Mouse (Mus musculus) cortical plate, adult 2 months (tissue): ENCODE measurements around the gene Map7. TPM values are rescaled to one million over a fixed set of nuclear protein-coding genes. Genes with fewer than 3 reads are reported as not detected.

Experiments used
- H3K27ac ChIP-seq: fragments of 200-500 bp; 2 replicates; pipeline ENCODE4 v1.5.1; 2012; ENCODE audit warnings: low read length, control low read depth, inconsistent platforms; ENCODE audit not compliant: insufficient read depth
- H3K4me1 ChIP-seq: fragments of 200-500 bp; 2 replicates; pipeline ENCODE4 v1.6.1; 2011; ENCODE audit warnings: low read length; ENCODE audit not compliant: control insufficient read depth, insufficient read depth
- H3K4me3 ChIP-seq: fragments of 200-500 bp; 2 replicates; pipeline ENCODE4 v1.5.1; 2011; ENCODE audit warnings: mild to moderate bottlenecking, low read length, control low read depth; ENCODE audit not compliant: insufficient read depth
- CTCF ChIP-seq: fragments of 200-500 bp; IDR thresholded peaks from 2 replicates; pipeline ENCODE4 v1.5.1; 2011; ENCODE audit warnings: mild to moderate bottlenecking, control low read depth, low read length; ENCODE audit not compliant: insufficient read depth; ENCODE audit errors: extremely low read depth
- POLR2A ChIP-seq: fragments of 200-500 bp; IDR thresholded peaks from 2 replicates; pipeline ENCODE4 v1.6.1; 2011; ENCODE audit warnings: mild to moderate bottlenecking, low read length, control low read depth; ENCODE audit not compliant: insufficient read depth; ENCODE audit errors: extremely low read depth
- polyA plus RNA-seq: library from polyadenylated mRNA; depleted of rRNA; stranded (reverse); fragments of >200 nt; gene quantifications from 2 replicates; pipeline ENCODE4 v1.2.3, GENCODE M21; 2012

The Map7 gene
- polyA plus RNA-seq, 1 experiment: 91.4 TPM

GRCm38 (mm10) chr10:20290467-20290883 is 142.2 kb downstream of the Map7 start:
- peak overlapping the region; percentile 1; the same call in 1 of the 2 replicates for H3K4me3 ChIP-seq
- peaks cover 3% of the 10 kb centered on the region for H3K4me1 ChIP-seq
- TF ChIP-seq CTCF (peak; percentile 91), POLR2A (no peak)
- no peak overlapping the region for H3K27ac ChIP-seq

GRCm38 (mm10) chr10:20295961-20296360 is 147.7 kb downstream of the Map7 start:
- TF ChIP-seq CTCF (no peak), POLR2A (no peak)
- H3K27ac ChIP-seq: no peak overlapping the region
- no peak overlapping the region for H3K4me3 ChIP-seq
- H3K4me1 ChIP-seq: no peaks in the 10 kb centered on the region

GRCm38 (mm10) chr10:20298152-20298920 is 150.1 kb downstream of the Map7 start:
- Histone ChIP-seq H3K4me1 (no peaks in the 10 kb centered on the region), H3K27ac (no peak overlapping the region), H3K4me3 (no peak overlapping the region)
- TF ChIP-seq CTCF: no peak
- TF ChIP-seq POLR2A: no peak

- Histone ChIP-seq H3K27ac (no peak overlapping the region), H3K4me3 (no peak overlapping the region), H3K4me1 (no peaks in the 10 kb centered on the region)
- TF ChIP-seq POLR2A: no peak
These were observed 150.8 kb downstream of the Map7 start for GRCm38 (mm10) chr10:20299114-20299513.

GRCm38 (mm10) chr10:20310969-20311769 is 162.9 kb downstream of the Map7 start:
- H3K4me1 ChIP-seq: peaks cover 2% of the 10 kb centered on the region; the same call in 1 of the 2 replicates
- peak overlapping the region; percentile 78 for H3K4me3 ChIP-seq
- peak overlapping the region; percentile 97 for H3K27ac ChIP-seq
- TF ChIP-seq POLR2A: no peak
- TF ChIP-seq CTCF: no peak

GRCm38 (mm10) chr10:20311918-20312735 is 163.9 kb downstream of the Map7 start, which contains the start of gene Bclaf1:
Bclaf1 (plus strand) TSS chr10:20312469.
- H3K27ac ChIP-seq: peak within 1 kb of the TSS; percentile 97
- TF ChIP-seq POLR2A: peak; percentile 93
- TF ChIP-seq CTCF: no peak
- H3K4me1 ChIP-seq: peaks cover 2% of the 10 kb centered on the region; the same call in 1 of the 2 replicates
- H3K4me3 ChIP-seq: peak within 1 kb of the TSS; percentile 78

- Histone ChIP-seq H3K27ac (peak overlapping the region; percentile 94), H3K4me3 (peak overlapping the region; percentile 78), H3K4me1 (peaks cover 3% of the 10 kb centered on the region; the same call in 1 of the 2 replicates)
- TF ChIP-seq CTCF: no peak
These were observed 164.5 kb downstream of the Map7 start for GRCm38 (mm10) chr10:20312736-20313301.

- peaks cover 3% of the 10 kb centered on the region; the same call in 1 of the 2 replicates for H3K4me1 ChIP-seq
- TF ChIP-seq POLR2A: no peak
- no peak for TF ChIP-seq CTCF
- H3K4me3 ChIP-seq: peak overlapping the region; percentile 78; the same call in 1 of the 2 replicates
- H3K27ac ChIP-seq: no peak overlapping the region
These were observed 165.2 kb downstream of the Map7 start for GRCm38 (mm10) chr10:20313447-20313846.

GRCm38 (mm10) chr10:20313941-20314340 is 165.7 kb downstream of the Map7 start:
- TF ChIP-seq CTCF: no peak
- no peak for TF ChIP-seq POLR2A
- H3K4me1 ChIP-seq: peaks cover 3% of the 10 kb centered on the region; the same call in 1 of the 2 replicates
- no peak overlapping the region for H3K27ac ChIP-seq
- H3K4me3 ChIP-seq: no peak overlapping the region
